Mouse (Mus musculus) adrenal gland, adult 8-10 months (tissue): ENCODE measurements around the gene Nrd1. TPM values are rescaled to one million over a fixed set of nuclear protein-coding genes. Genes with fewer than 3 reads are reported as not detected.
A peak's percentile ranks its signal among the peaks of the same experiment; 100 is the strongest.

Source experiments
- DNase-seq: peaks from one replicate; pipeline ENCODE4 v3.0.0; 2022
- total RNA-seq, 4 experiments: library from RNA; stranded (reverse); gene quantifications; 2 replicates each; pipeline ENCODE4 v1.2.4; 2022

Gene Nrd1
- 100 to 1,000 TPM; 109 to 148 (median 123) TPM for total RNA-seq

DNA sequence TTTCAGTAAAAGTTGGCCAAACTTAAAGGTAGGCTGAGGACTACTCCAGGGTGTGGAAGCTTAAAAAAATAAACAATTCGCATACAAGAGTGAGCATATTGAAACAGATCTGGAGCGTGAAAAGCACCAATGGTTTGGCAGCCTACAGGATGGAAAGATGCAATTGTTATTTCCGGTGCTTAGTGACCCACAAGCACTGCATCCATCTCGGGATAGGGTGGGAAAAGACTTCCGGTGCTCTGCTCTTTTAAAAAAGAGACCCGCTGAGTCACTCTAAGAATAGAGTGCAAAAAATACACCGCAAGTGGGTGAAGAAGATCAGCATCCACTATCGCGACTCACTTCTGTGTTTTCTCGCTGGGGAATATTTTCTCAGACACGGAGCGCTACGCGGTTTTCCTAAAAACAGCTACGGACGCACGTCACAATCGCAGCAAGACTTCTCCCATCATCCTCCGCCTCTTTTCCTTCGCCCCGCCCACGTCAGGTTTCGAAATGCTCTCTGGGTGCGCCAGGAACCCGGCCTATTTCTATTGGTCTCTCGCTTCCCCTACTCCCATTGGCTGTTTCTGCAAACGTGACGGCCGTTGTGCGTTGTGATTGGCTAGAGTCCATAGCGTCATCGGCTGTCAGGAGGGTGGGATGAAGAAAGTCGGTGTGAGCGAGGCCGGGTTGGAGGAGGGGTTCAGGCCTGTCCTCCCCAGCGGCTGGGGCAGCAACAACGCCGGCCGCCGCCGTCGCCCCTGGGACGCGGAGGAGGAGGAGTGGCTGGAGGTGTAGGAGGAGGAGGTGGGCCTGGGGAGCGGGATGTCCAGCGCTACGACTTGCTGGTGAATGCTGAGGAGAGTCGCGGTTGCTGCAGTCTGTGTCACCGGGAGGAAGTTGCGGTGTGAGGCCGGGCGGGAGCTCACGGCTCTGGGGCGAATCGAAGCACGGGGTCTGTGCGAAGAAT is at the start of gene Nrd1:
Gene Nrd1 (plus strand): TSS at position 657 of the 952 bp plus-strand sequence.
- DNase-seq, result peak; percentile 100

DNA sequence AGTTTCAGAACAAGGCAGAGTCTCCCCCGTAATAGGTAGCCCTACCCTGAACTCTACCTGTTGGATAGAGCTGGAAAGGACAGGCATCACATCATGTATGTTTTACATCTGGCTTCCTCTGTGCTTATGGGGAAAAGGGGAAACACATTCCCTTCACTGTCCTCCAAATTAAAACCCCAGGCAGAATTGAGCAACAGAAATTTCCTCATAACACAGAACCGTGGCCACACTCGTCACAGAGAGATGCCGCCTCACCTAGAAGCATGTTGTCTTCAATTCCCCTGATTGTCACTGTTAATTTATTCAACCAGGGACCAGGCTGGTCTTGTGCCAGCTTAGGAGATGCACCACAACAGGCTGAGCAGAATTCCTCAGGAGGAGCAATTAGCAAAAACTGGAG is 48.8 kb upstream of the Nrd1 start:
- no peak for DNase-seq

DNA sequence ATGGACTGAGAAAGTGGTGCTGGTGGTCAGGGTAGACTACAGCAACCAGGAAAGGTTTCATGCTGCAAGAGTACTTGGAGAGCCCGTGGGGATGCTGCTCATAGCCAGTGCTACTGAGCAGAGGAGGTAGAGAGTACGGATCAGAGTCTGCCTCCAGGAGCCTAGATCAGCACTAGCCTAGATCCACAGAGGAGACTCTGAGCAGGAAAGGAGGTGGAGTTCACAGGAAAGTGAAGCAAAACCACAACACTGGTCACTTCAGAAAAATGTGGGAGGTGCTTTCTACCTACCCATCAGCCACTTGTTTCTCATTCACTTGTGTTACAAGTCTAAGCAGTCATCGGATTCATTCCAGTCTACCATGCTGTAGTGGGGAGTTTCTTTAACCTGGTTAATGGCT is 40.8 kb upstream of the Nrd1 start:
- no peak for DNase-seq

DNA sequence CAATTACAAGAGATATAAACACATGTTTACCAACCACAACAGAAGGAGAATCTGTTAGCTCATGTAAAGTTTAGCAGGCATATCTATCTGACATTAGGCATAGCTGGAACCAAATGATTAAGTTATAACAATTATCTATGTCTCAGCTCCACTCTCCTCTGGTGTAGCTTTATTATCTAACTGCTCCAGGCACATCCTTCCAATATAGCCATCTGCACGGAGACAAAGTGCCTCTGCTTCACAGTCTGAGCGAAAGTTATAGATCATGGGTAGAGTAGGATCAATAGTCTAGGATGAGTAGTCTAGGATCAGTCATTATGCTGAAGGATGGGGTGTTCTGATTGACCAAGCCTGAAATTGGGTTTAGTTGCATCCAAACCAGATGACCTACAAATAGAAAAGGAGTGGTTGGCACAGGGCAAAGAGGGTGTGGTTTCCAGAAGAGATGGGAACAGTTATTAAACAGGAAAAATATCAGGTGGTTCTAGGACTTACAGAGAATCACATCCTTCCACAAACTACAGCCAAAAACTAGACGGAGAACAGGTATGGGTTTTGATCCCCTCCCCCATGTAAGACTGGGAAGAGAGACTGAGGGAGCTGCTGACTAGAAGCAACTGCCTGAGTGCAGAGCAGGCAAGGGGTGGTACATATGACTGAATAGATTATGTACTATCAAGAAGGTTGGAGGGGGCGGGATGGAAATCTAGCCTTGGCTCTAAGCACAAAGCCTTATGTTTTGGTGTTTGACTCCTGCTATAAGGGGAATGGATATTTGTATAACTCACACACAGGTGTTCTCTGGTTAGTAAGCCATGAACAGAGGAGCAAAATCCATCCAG is 39.6 kb upstream of the Nrd1 start:
- no peak for DNase-seq

DNA sequence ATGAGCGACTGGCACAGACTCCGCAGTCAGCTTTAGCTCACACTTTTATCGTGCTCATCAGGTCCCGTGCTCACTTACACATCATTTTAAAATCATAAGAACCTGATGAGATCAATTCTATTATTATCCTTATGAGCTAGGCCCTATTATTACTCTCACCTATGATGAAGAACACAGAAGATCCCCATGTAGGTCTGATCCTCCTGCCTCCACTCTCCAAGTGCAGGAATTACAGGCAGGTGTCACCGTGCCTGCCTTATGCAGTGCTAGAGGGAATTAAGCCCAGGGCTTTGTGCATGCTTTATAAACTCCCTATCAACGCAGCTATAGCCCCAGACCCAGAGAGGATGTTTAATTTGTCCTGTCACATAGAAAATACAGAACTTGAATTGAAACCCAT is 37.4 kb upstream of the Nrd1 start:
- no peak for DNase-seq

DNA sequence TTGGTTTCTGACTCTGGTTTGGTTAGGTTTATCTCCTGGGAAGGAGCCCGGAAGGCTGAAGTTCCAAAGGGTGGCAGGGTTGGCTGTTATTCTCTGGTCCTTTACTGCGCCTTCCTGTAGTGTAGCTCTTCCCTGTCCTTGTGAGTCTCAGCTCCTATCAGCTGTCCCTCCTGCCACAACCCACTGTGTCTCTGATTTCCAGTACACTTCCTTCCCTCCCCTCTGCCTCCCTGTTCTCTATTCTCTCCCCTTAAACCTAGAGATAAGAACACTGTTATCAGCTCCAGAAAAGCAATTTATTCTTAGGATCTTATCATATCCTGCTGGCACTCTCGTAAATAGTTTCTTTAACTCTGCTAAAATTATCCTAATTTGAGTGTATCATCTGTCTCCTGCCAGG is 30.9 kb upstream of the Nrd1 start:
- DNase-seq, result no peak

DNA sequence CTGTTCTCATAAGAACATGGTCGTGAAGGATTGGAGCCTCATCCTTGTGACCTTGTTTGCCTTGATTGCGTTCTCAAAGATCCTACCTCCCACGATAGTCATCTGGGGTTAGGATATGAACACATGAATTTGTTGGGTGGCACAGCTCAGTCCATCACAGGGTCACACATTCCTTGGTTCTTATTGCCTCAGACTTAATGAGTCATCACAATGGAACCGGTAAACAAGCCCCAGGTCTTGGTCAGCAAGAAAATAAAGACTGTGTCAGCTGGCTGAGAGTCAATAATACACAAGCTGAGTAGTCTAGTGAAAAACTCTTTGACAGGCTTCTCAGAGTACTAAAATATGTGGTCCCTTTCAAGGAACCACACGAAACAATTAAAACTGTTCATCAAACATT is 29.4 kb upstream of the Nrd1 start:
- no peak for DNase-seq

DNA sequence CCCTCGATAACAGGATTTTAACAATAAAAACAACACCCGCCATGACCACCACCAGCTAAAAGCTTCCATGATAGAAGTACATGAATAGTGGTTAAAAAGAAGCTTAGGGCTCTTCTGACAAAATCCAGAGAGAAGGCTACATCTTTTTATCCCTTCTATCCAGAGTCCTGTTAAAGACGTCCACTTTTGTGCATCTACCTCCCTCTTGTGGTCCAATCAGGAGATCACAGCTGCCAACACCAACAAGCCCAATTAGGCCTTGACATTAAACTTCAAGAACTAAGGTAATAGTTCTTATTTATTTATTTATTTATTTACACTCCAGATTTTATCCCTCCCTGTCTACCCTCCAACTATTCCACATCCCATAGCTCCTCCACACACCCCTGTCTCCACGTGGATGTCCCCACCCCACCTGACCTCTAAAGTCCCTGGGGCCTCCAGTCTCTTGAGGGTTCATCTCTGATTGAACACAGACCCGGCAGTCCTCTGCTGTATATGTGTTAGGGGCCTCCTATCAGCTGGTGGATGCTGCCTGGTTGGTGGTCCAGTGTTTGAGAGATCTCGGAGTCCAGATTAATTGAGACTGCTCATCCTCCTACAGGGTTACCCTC is 23.9 kb upstream of the Nrd1 start:
- DNase-seq, result peak; percentile 30

DNA sequence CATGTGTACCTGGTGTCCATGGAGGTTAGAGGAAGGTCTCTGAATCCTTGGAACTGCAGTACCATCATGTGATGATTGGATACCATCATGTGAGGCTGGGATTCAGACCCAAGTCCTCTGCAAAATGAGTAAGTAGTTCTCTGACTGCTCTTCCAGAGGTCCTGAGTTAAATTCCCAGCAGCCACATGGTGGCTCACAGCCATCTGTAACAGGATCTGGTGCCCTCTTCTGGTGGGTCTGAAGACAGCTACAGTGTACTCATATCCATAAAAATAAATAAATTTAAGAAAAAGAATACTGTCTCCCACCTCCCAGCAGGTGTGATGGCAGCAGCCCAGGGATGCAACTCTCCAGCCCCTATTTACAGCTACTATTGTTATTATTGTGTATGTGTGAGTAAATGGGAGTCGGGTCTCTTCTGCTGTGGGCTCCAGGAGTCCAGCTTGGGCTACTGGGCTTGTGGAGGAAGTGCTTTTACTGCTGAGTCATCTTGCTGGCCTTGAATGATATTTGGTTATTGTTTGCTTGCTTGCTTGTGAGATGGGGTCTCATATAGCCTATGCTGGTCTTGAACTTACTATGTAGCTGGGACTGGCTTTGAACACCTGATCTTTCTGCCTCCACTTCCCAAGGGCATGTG is 13.5 kb upstream of the Nrd1 start:
- no peak for DNase-seq

DNA sequence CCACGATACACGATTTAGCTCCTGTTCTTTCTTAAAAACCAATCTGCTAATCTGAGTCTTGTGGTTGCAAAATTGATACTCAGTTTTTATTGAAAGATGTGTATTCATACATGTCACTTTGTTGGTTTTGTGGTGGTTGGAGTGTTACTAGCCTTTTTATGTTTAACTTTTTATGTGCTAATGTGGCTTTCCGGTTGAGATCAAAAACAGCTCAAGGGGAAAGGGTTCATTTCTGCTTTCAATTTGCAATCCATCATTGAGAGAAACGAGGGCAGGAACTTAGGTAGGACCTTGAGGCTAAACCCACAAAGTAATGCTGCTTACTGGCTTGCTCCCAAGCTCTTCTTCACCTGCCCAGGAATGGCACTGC is 13.0 kb upstream of the Nrd1 start:
- DNase-seq, result no peak

DNA sequence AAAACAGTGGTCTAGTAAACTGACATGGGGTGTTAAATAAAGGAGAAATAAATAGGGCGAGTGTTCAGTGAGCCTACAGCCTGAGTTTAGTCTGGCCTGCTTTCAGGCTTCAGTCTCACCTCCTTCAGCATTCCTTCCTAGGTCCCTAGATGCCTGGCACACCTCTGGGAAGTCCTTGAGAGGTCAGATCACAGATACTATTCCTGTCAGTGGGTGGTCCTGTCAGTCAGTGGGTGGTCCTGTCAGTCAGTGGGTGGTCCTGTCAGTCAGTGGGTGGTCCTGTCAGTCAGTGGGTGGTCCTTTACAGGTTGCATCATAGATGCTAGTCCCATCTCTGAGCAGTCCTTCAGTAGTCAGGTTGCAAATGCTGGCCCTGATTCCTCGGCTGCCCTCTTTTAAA is 11.0 kb upstream of the Nrd1 start:
- no peak for DNase-seq

DNA sequence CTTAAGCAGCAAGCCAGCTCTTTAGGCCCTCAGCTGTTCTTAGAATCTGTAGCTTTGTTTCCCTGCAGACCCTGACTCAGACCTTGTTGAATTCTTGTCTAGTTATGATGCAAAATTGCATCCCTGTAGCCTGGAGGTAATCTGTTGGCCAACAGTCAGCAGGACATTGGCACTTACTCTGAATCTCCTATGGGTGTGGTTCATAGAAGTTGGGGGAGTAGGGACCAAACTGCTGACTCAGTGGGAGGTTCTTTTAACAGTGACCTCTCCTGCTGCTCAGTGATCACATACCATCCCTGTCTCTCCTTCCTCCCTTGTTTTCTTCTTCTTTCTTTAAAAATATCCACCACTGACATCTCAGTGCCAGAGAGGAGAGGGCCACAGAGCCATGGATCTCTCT is 10.4 kb upstream of the Nrd1 start:
- no peak for DNase-seq

DNA sequence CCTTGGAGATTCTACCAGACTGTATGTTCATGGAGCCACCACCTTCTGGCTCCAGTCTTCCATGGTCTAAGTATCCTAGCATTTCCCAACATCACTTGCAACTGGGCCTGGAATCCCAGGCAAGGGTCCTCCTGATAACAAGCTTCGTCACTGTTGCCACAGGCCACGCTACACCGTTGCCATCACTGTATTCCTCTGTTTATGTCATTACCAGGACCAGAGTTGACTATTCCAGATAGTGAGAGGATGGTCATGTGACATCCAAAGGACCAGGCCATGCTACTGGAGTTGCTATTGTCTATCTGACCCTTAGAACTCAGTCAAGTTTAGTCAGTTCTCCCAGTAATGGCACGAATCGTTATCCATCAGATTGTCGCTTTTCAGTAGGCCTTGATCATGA is 9.9 kb upstream of the Nrd1 start:
- DNase-seq, result no peak

DNA sequence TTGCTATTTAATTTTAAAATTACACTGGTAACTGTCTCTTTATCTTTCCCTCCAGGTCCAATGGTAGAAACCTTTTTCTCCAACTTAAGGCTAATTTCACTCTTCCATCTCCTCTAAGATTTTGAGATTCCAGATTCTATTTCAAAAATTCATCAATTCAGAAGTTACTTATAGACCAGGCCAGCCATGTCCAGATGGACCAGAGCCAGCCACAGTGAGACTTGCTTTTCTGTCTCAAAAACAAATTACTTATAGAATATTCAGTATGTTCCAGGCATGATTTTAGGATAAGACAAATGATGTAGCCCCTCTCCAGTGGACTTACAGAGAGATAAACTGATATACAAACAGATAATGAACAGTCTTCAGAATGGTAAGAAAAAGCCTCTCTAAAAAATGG is 8.6 kb upstream of the Nrd1 start:
- DNase-seq, result no peak

DNA sequence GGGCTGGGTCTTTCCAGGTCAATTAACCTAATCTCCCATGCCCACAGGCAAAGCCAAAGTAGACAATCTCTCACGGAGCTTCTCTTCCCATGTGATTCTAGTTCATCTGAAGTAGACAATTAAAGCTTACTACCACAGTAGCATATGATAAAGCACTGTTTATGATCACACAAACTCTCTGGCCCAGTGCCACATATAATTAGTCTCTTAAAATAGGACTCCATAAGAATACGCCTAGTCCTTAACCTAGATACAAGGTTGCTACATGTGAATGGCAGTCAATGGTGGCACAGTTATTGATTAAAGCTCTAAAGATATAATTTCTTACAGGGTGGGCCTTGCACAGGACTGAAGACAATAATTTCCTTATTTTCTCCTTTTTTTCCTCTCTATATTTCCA is 7.5 kb upstream of the Nrd1 start:
- DNase-seq, result no peak

DNA sequence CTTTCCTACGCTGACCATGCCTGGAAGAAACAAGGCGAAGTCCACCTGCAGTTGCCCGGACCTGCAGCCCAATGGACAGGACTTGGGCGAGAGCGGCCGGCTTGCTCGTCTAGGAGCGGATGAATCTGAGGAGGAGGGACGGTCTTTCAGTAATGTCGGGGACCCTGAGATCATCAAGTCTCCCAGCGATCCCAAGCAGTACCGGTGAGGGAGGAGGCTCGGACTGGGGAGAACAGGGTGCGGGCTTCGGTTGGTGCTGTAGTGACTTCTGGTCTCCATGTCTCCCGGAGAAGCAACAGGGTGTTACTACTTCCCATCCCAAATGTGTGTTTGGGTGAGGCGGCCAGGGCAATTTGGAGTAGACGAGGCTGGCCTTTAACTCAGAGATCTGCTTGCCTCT is 506 bp downstream of the Nrd1 start:
- DNase-seq, result peak; percentile 48

DNA sequence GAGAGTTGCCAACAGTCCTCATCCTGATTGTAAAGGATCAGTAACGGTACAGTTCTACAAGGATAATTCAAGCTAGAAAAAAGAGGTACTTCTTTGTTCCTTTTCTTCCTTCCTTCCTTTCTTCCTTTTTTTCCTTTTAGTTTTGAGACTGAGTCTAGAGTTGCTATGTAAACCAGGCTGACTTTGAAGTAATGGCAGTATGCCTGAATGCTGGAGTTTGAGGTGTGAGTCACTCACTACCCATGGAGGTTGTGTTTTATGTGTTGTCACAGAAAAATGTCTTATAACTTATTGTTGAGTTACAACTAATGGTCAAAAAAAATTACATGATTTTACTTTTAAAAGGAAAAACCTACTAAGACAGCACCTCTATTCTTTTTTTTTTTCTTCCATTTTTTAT is 7.6 kb downstream of the Nrd1 start:
- DNase-seq, result no peak

DNA sequence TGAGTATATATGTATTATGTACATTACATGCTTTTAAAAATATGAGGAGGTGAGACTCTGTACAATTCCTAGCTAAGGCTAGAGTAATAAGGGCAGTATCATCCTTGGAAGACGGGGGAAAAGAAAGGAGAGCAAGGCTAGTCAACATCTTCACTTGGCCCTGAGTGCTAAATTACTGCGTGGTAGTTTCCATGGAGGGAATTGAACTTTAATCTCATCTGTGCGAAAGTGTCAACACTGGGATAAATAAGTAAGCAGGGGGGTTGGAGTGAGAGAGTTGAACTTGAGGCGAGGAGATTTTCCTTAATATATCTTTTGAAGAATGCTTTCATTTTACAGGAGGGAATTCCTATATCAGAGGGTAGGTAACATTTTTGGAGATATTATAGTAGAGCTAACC is 13.6 kb downstream of the Nrd1 start:
- no peak for DNase-seq

DNA sequence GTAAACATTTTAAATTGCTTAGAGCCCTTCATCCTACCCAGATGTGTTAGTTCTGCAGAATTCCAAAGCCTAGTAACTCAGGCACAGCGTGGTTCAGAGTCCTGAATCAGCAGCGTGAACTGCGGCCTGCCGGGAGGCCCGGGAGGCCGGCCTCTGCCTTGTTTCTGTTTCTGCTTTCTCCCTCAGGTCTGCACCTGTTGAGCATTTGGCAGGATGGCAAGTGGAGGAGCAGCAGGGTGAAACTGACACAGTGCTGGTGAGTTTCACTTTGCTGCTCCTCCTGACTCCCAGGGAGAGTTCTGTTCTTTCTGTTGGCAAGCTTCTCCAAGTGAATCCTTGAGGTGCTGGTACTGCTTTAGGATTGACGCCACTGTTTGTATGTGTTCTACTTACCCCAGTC is 17.0 kb downstream of the Nrd1 start:
- no peak for DNase-seq

DNA sequence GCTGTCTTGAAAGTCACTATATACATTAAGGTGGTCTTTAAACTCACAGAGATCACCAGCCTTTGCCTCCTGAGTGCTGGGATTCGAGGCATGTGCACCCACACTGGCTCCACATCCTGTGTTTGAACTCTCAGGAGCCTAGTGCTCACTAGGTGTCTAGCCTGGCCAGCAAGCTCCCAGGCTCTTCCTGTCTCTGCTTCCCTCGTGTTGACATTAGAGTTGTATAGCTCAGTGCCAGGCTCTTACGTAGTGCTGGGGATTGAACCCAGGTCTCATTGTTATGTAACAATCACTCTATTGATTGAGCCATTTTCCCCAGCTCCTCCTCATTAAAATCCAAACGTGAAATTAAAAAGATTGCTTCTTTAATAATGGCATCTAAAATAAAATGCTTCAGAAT is 18.8 kb downstream of the Nrd1 start:
- DNase-seq, result no peak

DNA sequence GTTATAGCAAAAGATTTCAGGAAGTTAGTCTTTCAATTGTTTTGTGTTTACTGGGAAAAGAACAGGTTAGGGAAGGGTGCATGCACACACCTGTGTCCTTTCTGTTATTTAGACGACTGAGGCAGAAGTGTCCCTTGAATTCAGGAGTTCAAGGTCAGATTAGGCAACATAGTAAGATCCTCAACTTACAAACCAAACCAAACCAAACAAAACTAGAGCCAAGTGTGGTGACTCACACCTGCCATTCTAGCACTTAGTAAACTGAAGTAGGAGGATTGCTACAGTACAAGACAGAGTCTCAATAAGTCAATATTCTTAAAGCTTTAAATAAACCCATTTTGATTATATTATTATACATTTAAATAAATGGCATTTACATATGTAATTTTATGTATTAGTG is 21.5 kb downstream of the Nrd1 start:
- DNase-seq, result no peak

DNA sequence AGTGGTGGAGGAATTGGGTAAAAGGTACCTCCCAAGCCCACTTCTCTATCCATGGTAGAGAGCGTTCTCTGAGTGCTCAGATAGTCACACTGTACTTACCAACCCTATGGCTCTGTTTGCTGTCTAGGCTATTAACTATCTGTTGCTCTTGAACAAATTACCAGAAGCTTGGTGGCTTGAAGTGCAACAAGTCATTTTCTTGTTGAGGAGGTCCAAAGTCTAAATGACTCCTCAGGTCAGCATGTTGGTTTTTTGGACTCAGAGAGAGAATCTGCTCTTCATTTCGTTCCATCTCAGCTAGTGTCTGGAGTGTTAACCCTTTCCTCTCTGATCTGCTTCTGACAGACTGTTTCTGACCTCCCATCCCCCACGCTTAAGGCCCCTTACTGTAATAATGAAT is 24.6 kb downstream of the Nrd1 start:
- no peak for DNase-seq

DNA sequence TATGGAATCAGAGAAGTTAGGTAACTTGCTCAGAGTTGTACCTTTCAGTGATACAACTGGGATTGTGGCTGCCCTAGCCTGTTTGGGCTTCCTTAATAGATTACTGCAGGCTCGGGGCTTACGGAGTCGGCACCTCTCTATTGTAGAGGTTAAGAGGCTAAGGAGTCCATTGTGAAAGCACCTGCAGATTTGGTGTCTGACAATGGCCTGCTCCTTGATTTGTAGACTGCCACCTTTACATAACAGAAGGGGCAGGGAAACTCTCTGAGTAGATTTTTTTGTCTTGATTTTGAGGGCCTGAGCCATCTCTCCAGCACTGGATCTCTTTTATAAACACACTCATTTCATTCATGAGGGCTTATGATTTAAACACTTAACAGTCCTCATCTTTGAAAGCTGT is 26.1 kb downstream of the Nrd1 start:
- DNase-seq, result no peak
